In the genomic region with DNA sequence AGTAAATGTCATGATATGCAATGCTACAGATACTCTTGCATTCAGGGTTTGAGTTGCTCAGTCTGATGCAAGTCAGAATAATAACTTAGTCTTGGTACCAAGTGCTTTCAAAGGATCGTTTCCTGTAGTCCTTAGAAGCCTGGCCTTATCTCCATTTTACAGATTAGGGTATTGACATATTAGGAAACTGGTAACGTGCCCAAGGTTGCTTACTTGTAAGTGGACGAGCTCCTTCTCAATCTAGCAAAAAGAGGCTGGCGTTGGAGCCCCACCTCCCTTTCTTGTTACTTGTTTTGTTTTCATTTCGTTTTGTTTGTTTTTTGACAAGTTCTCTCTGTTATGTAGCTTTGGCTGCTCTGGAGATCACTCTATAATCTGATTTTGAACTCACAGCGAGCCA, we compare ENCODE assay signal across 27 mouse cellular contexts. TPM values are rescaled to one million over a fixed set of nuclear protein-coding genes. Genes with fewer than 3 reads are reported as not detected.
DNase-seq lines count a peak whose midpoint lies in the region; ATAC-seq and TF ChIP-seq lines count a peak whose summit lies in the region.
"Had no signal": no experiment of that assay in that cellular context is flagged by ENCODE, and none has a peak within 500 bp of the region (broad histone marks: within the 10 kb centered on the region; RNA-seq: fewer than 3 reads in every experiment).

No protein-coding gene starts in this region.

- no peaks in the 10 kb centered on the region for H3K36me3 ChIP-seq in liver, adult 2 months (ENCODE audit: control insufficient read depth, insufficient read depth, low read length)
- no peaks in the 10 kb centered on the region for H3K36me3 ChIP-seq in liver, embryonic 12.5 days
- H3K36me3 ChIP-seq in hindbrain, embryonic 12.5 days = no peaks in the 10 kb centered on the region
- H3K36me3 ChIP-seq: heart, embryonic 10.5 days; heart, embryonic 15.5 days; hindbrain, embryonic 13.5 days; lung, embryonic 15.5 days; midbrain, embryonic 13.5 days; neural tube, embryonic 15.5 days had no signal

- no peak overlapping the region for H3K4me2 ChIP-seq in liver, embryonic 12.5 days
- no peak overlapping the region for H3K4me2 ChIP-seq in hindbrain, embryonic 12.5 days (replicated peaks)
- H3K4me2 ChIP-seq: heart, embryonic 15.5 days; hindbrain, embryonic 13.5 days; lung, embryonic 15.5 days; midbrain, embryonic 13.5 days; neural tube, embryonic 15.5 days had no signal

- no peak overlapping the region for H3K4me3 ChIP-seq in liver, adult 2 months (ENCODE audit: insufficient read depth, low read depth, low read length)
- H3K4me3 ChIP-seq in liver, embryonic 12.5 days = no peak overlapping the region
- no peak overlapping the region for H3K4me3 ChIP-seq in hindbrain, embryonic 12.5 days
- H3K4me3 ChIP-seq: heart, embryonic 10.5 days; heart, embryonic 15.5 days; hindbrain, embryonic 13.5 days; lung, embryonic 15.5 days; midbrain, embryonic 13.5 days; neural tube, embryonic 15.5 days had no signal

- 15% methylated on average over 6 of the region's 6 CpGs for WGBS in liver, adult 2 months
- 23% methylated on average over 6 of the region's 6 CpGs for WGBS in liver, embryonic 12.5 days (ENCODE audit: insufficient replicate concordance)
- 81% methylated on average over 6 of the region's 6 CpGs for WGBS in hindbrain, embryonic 12.5 days

- no peak overlapping the region for H3K27ac ChIP-seq in liver, adult 2 months (replicated peaks; ENCODE audit: insufficient read depth, low read depth, low read length)
- no peak overlapping the region for H3K27ac ChIP-seq in liver, embryonic 12.5 days
- no peak overlapping the region for H3K27ac ChIP-seq in hindbrain, embryonic 12.5 days
- H3K27ac ChIP-seq: heart, embryonic 10.5 days; heart, embryonic 15.5 days; hindbrain, embryonic 13.5 days; kidney, postnatal 0 days; lung, embryonic 15.5 days; midbrain, embryonic 13.5 days; neural tube, embryonic 15.5 days had no signal

- no peak for TF ChIP-seq POLR2A in liver, adult 2 months (IDR thresholded peaks at IDR 0.05; ENCODE audit: extremely low read depth, insufficient read depth, low read length)

- no peak for TF ChIP-seq CTCF in liver, adult 2 months (IDR thresholded peaks at IDR 0.05; ENCODE audit: low read depth, low read length)

- H3K27me3 ChIP-seq in liver, adult 2 months (ENCODE audit: control insufficient read depth, insufficient read depth, low read length) = no peaks in the 10 kb centered on the region
- no peaks in the 10 kb centered on the region for H3K27me3 ChIP-seq in liver, embryonic 12.5 days (replicated peaks)
- H3K27me3 ChIP-seq in hindbrain, embryonic 12.5 days = no peaks in the 10 kb centered on the region
- H3K27me3 ChIP-seq: heart, embryonic 15.5 days; hindbrain, embryonic 13.5 days; lung, embryonic 15.5 days; midbrain, embryonic 13.5 days; neural tube, embryonic 15.5 days had no signal

- ATAC-seq in liver, embryonic 12.5 days = no peak
- ATAC-seq in hindbrain, embryonic 12.5 days (ENCODE audit: low FRiP score) = no peak
- ATAC-seq: forebrain, embryonic 14.5 days; intestine, embryonic 16.5 days; midbrain, embryonic 13.5 days had no signal

- H3K9ac ChIP-seq in liver, adult 2 months (ENCODE audit: low read depth, low read length) = no peak overlapping the region
- H3K9ac ChIP-seq in liver, embryonic 12.5 days = no peak overlapping the region
- H3K9ac ChIP-seq in hindbrain, embryonic 12.5 days = no peak overlapping the region
- H3K9ac ChIP-seq: heart, embryonic 15.5 days; hindbrain, embryonic 13.5 days; lung, embryonic 15.5 days; midbrain, embryonic 13.5 days; neural tube, embryonic 15.5 days had no signal

- peaks cover 5% of the 10 kb centered on the region for H3K79me2 ChIP-seq in liver, adult 2 months (ENCODE audit: control insufficient read depth, insufficient read depth, low read length)

- H3K4me1 ChIP-seq in liver, adult 2 months (ENCODE audit: control insufficient read depth, insufficient read depth, low read length) = peaks cover 14% of the 10 kb centered on the region
- peaks cover 22% of the 10 kb centered on the region for H3K4me1 ChIP-seq in liver, embryonic 12.5 days
- H3K4me1 ChIP-seq in hindbrain, embryonic 12.5 days = peaks cover 12% of the 10 kb centered on the region

- DNase-seq in liver, adult 2 months (ENCODE audit: extremely low read depth, low read depth, low spot score) = peak; percentile 70
- DNase-seq in testis, postnatal 14 days (ENCODE audit: low spot score) = peak; percentile 12
- DNase-seq in testis, postnatal 10 days (ENCODE audit: low spot score) = no peak
- peak; percentile 10 for DNase-seq in c-Kit-positive CD71-positive TER-119-negative erythroid progenitor cells, embryonic 14.5 days (ENCODE audit: low read depth)
- DNase-seq in kidney, postnatal 4 days = no peak
- DNase-seq: cerebellum, adult 11 months; cerebellum, adult 9-10 months; cerebellum, postnatal 36 days; gastrocnemius, postnatal 25 days; kidney, adult 8-10 months; layer of hippocampus, postnatal 36 days; left cerebral cortex, postnatal 4 days; retina, postnatal 1 day; right cerebral cortex, postnatal 14 days; thymus, adult 18-20 months; thymus, postnatal 25 days had no signal

- H3K9me3 ChIP-seq in liver, embryonic 12.5 days (replicated peaks) = no peaks in the 10 kb centered on the region
- no peaks in the 10 kb centered on the region for H3K9me3 ChIP-seq in hindbrain, embryonic 12.5 days (replicated peaks)
- H3K9me3 ChIP-seq: heart, embryonic 10.5 days; heart, embryonic 15.5 days; hindbrain, embryonic 13.5 days; lung, embryonic 15.5 days; midbrain, embryonic 13.5 days; neural tube, embryonic 15.5 days had no signal

RNA-seq across cellular contexts. Expression of a gene that starts 48.1 kb away (rescaled TPM):
- 41.5 and 53.3 TPM in 2 replicates for total RNA-seq in liver, adult 2 months (2014; rRNA removed)
- 13.8 and 16.5 TPM in 2 replicates for polyA plus RNA-seq in liver, adult 2 months (2012; rRNA removed)
- polyA plus RNA-seq in liver, embryonic 12.5 days (2016; fragmentation: Nextera tagmentation; extraction: Ambion mirVana) = 116 TPM in 2 replicates
- polyA plus RNA-seq in hindbrain, embryonic 12.5 days (2016; fragmentation: Nextera tagmentation; extraction: Ambion mirVana) = 186 and 191 TPM in 2 replicates

RNA-seq across cellular contexts. Expression of a gene that starts 48.5 kb away (rescaled TPM):
- total RNA-seq in liver, adult 2 months (2014; rRNA removed) = 13.2 and 14.9 TPM in 2 replicates
- 14.2 and 16.8 TPM in 2 replicates for polyA plus RNA-seq in liver, adult 2 months (2012; rRNA removed)
- polyA plus RNA-seq in liver, embryonic 12.5 days (2016; fragmentation: Nextera tagmentation; extraction: Ambion mirVana) = 2.0 and 2.5 TPM in 2 replicates
- 4.8 TPM in 2 replicates for polyA plus RNA-seq in hindbrain, embryonic 12.5 days (2016; fragmentation: Nextera tagmentation; extraction: Ambion mirVana)

Comparison
In these comparisons a context has a peak if more than half of its experiments do, and no peak if none do; other contexts are left out.
1. DNase-seq: peak in liver, adult 2 months (single experiment), testis, postnatal 14 days (single experiment) and c-Kit-positive CD71-positive TER-119-negative erythroid progenitor cells, embryonic 14.5 days (single experiment); none in testis, postnatal 10 days (single experiment) and kidney, postnatal 4 days (0 of 2).